Mouse (Mus musculus): ENCODE data around the gene Phf11d.
A peak's percentile ranks its signal among the peaks of the same experiment; 100 is the strongest.
"Not testable (repeated sequence)": the region's sequence is repeated elsewhere in the genome, so short reads cannot be mapped to it uniquely, and the experiment has no call there.

Gene Phf11d

DNA sequence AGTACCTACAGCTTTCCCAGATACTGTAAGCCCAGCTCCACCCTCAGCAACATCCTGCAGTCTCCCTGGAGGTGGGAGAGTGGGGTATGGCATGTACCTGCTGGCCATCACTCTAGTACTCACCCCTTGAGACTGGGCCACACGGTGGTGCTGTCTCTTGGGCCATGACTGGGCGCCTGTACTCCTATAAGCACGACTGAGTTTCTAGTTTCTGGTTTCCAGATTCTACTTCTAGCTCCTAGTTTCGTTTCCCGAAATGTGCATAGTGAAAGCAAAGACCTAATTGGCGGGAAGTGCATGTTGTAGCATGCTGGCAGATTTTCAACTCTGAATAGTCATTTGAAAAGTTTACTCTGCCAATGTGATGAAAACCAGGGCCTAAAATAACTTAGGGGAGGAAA lies at the start of gene Phf11d:
Gene Phf11d, minus strand, starts transcription at position 227 of the 401 bp plus-strand sequence.
- no peak for DNase-seq

DNA sequence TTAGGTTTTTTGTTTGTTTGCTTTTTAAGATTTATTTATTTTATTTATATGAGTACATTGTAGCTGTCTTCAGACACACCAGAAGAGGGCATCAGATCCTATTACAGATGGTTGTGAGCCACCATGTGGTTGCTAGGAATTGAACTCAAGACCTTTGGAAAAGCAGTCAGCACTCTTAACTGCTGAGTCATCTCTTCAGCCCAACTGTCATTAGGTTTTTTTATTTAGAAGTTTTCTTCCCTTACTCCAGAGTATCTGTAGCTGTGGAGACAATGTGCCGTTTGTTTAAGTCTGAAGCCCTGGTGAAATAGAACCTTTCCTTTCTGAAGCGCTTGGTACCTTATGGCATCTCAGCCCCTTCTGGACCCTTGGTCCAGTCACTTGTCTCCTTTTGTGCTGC lies 49.7 kb upstream of the Phf11d start:
- DNase-seq, result not testable (repeated sequence)

DNA sequence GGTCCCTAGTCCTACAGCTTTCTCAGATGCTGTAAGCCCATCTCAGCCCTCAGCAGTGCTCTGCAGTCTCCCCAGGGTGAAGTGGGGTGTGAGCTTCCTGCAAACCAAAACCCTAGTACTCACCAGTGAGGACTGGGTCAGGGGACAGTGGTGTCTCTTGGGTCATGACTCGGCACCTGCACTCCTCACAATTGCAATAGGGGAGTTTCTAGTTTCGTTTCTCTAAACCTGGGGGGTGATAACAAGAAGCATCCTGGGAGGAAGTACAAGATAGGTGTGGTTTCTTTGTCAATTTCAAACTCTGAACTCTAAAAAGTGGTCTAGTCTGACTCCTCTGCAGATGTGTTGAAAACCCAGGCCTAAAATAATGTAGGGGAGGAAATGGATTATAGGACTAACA lies 31.7 kb upstream of the Phf11d start:
- DNase-seq, result no peak

DNA sequence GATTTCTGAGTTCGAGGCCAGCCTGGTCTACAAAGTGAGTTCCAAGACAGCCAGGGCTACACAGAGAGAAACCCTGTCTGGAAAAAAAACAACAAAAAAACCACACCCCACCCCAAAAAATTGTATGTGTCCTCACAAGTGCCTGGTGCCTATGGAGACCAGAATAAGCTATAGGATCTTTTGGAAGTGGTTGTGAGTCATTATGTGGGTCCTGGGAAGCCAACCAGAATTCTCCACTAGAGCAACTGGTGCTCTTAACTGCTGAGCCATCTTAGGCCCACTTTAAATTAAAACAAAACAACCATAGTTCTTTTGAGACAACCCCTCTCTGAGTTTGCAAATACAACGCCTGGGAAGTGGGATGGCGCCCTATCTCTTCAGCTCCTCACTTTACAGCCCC lies 30.0 kb upstream of the Phf11d start, which contains the start of gene Phf11c:
Gene Phf11c, minus strand, starts transcription at position 101 of the 400 bp plus-strand sequence.
- DNase-seq, result no peak

DNA sequence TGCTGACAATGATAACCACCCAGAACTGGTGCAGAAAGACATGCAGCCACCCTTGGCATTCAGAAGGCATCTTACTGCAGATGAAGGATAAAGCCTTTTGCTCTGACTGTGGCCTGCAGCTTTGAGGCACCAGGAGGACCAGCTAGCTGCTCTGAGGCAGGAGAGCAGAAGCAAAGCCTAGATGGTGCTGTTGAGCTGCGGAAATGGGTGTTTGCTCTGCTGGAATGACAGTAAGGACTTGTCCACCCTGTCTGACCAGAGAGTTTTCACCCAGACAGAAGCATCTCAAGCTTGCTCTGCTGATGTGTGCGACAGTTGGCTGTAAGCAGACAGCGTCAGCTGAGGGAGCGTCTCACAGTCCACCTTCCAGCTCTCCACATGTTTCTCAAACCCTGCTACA lies 24.9 kb upstream of the Phf11d start:
- peak; percentile 10 to 12 for DNase-seq

DNA sequence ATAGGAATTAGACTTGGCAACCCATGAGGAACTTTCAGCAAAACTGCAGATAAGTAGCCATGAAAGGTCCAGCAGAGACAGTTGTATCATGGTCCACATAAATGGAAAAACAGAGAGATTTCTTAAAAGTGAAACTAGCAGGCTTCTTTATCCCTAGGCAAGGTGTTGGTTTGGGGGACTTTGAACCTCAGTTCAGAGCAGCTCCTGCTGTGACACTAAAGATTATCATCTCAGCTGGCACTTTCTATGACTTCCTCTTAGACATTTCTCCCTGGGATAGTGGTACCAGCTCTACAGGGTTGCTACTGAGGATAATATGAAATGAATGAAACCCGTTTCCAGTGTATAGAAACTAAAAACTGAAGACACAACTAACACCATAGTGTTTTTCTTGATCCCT lies 24.3 kb upstream of the Phf11d start:
- no peak for DNase-seq

DNA sequence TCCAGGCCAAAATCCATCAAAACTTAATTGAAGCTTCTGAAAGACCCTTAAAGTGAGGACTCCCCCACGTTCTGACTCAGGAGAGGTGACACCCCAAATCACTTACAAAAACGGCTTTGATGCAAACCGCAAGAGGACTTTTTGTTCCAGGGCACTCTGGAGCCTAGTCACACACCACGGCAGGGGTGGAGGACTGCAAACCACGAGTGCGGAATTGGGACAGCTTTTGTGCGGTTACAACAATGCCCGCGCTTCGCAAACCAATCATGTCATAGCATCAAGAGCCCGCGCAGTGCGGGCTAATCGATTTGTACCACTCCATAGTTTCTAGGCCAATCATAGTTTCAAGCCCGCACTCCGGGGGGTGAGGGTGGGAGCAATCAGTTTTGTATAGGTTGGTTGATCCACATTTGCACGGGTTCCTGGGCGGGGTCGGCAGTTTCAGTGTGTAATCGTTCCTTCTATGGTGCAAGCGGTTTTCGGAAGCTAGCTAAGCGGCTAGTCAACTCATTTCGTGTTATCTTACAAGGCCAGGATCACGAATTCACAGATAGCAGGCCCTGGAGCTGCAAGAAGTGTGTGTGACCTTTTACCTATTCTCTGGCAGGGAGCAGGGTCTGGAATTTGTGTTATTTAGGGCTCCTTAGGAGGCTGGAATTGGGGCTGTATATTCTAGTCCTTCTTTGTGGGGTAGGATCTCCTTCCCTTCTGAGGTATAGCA lies 5.2 kb upstream of the Phf11d start:
- no peak for DNase-seq

DNA sequence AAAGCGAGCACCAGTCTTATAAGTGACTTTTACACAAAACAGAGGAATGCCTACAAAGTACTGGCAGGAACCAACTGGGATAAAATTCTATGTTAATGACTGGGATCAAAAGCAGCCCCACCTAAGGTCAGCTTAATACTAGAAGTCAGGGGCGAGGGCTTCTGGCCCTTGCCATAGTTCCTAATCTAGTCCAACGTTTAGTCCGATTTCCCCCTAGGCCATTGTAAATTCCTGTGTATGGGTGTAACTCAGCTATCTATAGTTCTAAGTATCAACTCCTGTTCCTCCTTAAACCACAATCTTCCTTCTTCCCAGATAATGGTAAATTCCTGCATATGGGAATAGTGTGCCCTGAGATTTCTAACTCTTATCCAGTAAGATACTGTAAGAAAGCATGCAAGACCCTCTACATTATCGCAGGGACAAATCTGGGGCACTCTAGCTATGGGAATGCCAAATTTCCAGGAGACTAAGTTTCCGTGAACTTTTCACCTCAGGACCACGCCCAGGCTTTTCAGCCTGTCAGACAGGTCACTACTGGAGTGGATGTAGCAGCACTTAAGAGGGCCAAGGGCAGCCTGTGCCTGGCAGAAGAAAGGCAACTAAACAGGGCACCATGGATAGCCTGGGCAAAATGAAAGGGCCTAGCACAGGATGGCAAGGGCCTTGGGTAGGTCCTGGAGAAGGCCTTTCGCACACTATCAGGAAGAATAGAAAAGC lies 1.3 kb upstream of the Phf11d start:
- no peak for DNase-seq

DNA sequence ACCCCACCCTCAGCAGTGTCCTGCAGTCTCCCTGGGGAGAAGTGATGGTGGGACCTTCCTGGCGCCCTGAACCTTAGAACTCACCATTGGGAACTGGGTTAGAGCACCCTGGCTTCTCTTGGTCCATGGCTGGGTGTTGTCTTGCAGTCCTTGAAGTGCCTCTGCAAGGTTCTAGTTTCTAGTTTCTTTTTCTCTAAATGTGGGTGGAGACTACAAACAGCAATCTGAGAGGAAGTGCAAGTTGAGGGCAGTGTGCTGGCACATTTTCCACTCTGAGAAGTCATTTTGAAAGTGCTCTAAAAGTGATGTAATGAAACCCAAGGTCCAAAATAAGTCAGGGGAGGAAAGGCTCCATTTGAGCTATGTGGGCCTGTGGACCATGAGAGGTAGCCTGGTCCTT lies 24.1 kb downstream of the Phf11d start, which contains the start of gene Phf11b:
Gene Phf11b, minus strand, starts transcription at position 163 of the 400 bp plus-strand sequence.
- not testable (repeated sequence) for DNase-seq

DNA sequence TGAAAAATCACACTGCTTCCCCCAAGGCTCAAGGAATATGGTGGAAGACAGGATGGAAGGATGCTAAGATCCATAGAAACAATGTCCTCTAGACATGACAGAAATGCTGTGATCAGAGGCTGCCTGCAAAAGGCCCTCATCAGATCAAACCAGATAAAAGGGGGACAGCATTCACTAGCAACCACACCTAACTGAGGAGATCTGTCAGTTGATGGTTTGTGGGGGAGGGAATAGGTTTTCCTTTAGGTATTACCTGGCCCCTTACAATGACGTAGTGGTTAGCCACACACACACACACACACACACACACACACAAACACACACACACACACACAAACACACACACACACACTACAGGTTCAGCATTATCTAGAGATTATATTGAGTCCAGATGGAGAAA lies 25.7 kb downstream of the Phf11d start:
- no peak for DNase-seq

DNA sequence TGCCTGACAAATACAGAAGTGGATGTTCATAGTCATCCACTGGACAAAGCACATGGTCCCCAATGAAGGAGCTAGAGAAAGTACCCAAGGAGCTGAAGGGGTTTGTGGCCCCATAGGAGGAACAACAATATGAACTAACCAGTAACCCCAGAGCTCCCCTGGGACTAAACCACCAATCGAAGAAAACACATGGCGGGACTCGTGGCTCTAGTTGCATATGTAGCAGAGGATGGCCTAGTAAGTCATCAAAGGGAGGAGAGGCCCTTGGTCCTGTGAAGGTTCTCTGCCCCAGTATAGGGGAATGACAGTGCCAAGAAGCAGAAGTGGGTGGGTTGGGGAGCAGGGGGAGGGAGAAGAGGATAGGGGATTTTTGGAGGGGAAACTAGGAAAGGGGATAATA lies 29.2 kb downstream of the Phf11d start:
- not testable (repeated sequence) for DNase-seq

DNA sequence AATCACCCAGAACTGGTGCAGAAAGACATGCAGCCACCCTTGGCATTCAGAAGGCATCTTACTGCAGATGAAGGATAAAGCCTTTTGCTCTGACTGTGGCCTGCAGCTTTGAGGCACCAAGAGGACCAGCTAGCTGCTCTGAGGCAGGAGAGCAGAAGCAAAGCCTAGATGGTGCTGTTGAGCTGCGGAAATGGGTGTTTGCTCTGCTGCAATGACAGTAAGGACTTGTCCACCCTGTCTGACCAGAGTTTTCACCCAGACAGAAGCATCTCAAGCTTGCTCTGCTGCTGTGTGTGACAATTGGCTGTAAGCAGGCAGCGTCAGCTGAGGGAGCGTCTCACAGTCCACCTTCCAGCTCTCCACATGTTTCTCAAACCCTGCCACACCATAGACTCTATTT lies 34.8 kb downstream of the Phf11d start:
- DNase-seq, result peak; percentile 23 to 35

DNA sequence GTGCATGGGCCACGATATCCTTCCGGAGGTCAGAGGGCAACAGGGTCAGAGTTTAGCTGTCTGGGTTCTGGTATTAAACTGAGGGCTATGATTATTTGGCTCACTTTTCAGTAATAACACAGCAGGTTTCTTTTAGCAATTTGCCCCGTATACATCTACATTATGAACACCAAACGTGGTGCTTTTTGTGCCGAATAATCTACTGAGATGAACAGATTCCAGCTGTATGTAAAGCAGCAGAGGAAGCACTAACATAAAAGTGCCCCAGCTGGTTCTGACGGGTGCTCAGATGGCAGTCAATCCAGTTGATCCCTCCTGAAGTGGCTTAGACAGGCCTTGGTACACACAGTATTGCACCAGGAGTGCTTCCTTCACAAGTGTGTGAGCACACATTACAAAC lies 45.3 kb downstream of the Phf11d start:
- DNase-seq, result not testable (repeated sequence)

DNA sequence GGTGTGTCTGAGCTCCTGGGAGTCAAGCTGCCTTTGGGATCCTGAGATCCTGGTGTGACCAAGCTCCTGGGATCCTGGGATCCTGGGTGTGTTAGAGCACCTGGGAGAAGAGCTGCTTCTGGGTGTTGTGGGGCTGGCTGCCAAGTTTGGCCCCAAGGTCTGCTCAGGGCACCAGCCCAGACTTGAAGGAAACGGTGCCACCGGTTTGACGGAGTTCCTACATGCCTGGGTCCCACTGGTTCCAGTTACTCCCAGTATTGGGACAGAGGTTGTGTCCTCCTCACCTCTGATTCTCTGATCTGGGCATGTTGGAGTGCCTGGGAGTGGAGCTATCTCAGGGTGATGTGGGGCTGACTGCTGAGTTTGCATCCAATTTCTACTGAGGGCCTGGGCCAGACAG lies 46.2 kb downstream of the Phf11d start:
- not testable (repeated sequence) for DNase-seq
